Mouse (Mus musculus) adrenal gland, adult 2 months (tissue): ENCODE data around the gene Nfx1. TPM values are rescaled to one million over a fixed set of nuclear protein-coding genes. Genes with fewer than 3 reads are reported as not detected.

Source experiments
- microRNA-seq, 2 experiments: library from miRNA; unstranded; fragments of <30 nt; microRNA quantifications; one replicate each; pipeline ENCODE4 v1.2.0; 2021
- polyA plus RNA-seq: library from polyadenylated mRNA; depleted of rRNA; stranded (reverse); fragments of >200 nt; gene quantifications from 2 replicates; pipeline ENCODE4 v1.2.3, GENCODE M21; 2012; rRNA removed
- total RNA-seq, 2 experiments: library from RNA; stranded (reverse); gene quantifications; 2 replicates each; pipeline ENCODE4 v1.2.3; 2021

Nfx1 gene
- total and polyA plus RNA-seq, 3 experiments: 23.7 to 93.2 (median 66.1) TPM

Small RNA genes within 50 kb of the gene (microRNA-seq; reads per million reads assigned to microRNA genes)
- gene Mir3094: 0.22 to 1.7 reads per million in 2 experiments

Other genes starting within 250 kb of the Nfx1 start
- 100 to 1,000 TPM; 204 to 715 TPM for gene Dnaja1, start 248.8 kb upstream of the Nfx1 start, total RNA-seq
- gene Dnaja1, start 248.8 kb upstream of the Nfx1 start, polyA plus RNA-seq: 0.98 and 1.4 TPM in 2 replicates
- 10 to 100 TPM; 54.4 to 57.9 TPM for gene Smu1, start 213.0 kb upstream of the Nfx1 start, total RNA-seq
- gene Smu1, start 213.0 kb upstream of the Nfx1 start, polyA plus RNA-seq: 5.5 and 5.6 TPM in 2 replicates
- 10 to 100 TPM; 53.0 to 67.7 TPM for gene B4galt1, start 116.9 kb upstream of the Nfx1 start, total RNA-seq
- gene B4galt1, start 116.9 kb upstream of the Nfx1 start, polyA plus RNA-seq: 166 and 197 TPM in 2 replicates
- 100 to 1,000 TPM in 1 of 2 experiments, not detected in 1; 112 TPM for gene Spink4, start 50.9 kb upstream of the Nfx1 start, total RNA-seq
- 6.3 and 15.7 TPM in 2 replicates for gene Spink4, start 50.9 kb upstream of the Nfx1 start, polyA plus RNA-seq
- gene Bag1, start 22.6 kb upstream of the Nfx1 start, total RNA-seq: 100 to 1,000 TPM; 274 to 368 TPM
- 268 and 567 TPM in 2 replicates for gene Bag1, start 22.6 kb upstream of the Nfx1 start, polyA plus RNA-seq
- 100 to 1,000 TPM; 101 to 104 TPM for gene Chmp5, start 22.5 kb upstream of the Nfx1 start, total RNA-seq
- gene Chmp5, start 22.5 kb upstream of the Nfx1 start, polyA plus RNA-seq: 4.1 and 4.5 TPM in 2 replicates
- 10 to 100 TPM; 20.8 to 42.1 TPM for gene Aqp7, start 77.2 kb downstream of the Nfx1 start, total RNA-seq
- gene Aqp7, start 77.2 kb downstream of the Nfx1 start, polyA plus RNA-seq: 12.5 and 15.2 TPM in 2 replicates
- gene Aqp3, start 127.3 kb downstream of the Nfx1 start, total RNA-seq: under 1 TPM in 1 of 2 experiments, not detected in 1; 0.28 TPM
- 0.22 and 0.40 TPM in 2 replicates for gene Aqp3, start 127.3 kb downstream of the Nfx1 start, polyA plus RNA-seq
- gene Nol6, start 153.5 kb downstream of the Nfx1 start, total RNA-seq: 10 to 100 TPM; 58.1 to 59.3 TPM
- 66.5 and 89.8 TPM in 2 replicates for gene Nol6, start 153.5 kb downstream of the Nfx1 start, polyA plus RNA-seq
- 100 to 1,000 TPM in 1 of 2 experiments, 10 to 100 TPM in 1; 94.6 to 105 TPM for gene Ube2r2, start 164.8 kb downstream of the Nfx1 start, total RNA-seq
- 32.7 and 45.5 TPM in 2 replicates for gene Ube2r2, start 164.8 kb downstream of the Nfx1 start, polyA plus RNA-seq